Mouse (Mus musculus): ENCODE measurements around the gene Zfp74. TPM values are rescaled to one million over a fixed set of nuclear protein-coding genes. Genes with fewer than 3 reads are reported as not detected.
"Not testable (repeated sequence)": the region's sequence is repeated elsewhere in the genome, so short reads cannot be mapped to it uniquely, and the experiment has no call there.

Zfp74 gene
- polyA plus RNA-seq, 1 experiment, result not detected

GRCm38 (mm10) chr7:29983340-29983689, 29.4 kb upstream of the Zfp74 start:
- under 1% methylated on average over 8 of the region's 8 CpGs for WGBS
- peaks cover 6% of the 10 kb centered on the region for H3K4me1 ChIP-seq (ENCODE audit: control insufficient read depth, insufficient read depth, low read length)
- TF ChIP-seq POLR2A (IDR thresholded peaks at IDR 0.05; ENCODE audit: insufficient read depth, low read depth, low read length) (no peak), CTCF (IDR thresholded peaks at IDR 0.05; ENCODE audit: insufficient read depth, low read depth, low read length) (no peak)
- peak overlapping the region; percentile 59 for H3K27ac ChIP-seq (ENCODE audit: insufficient read depth, low read depth, low read length)
- peak overlapping the region; percentile 85 for H3K4me3 ChIP-seq (ENCODE audit: insufficient read depth, low read depth, low read length)

DNA sequence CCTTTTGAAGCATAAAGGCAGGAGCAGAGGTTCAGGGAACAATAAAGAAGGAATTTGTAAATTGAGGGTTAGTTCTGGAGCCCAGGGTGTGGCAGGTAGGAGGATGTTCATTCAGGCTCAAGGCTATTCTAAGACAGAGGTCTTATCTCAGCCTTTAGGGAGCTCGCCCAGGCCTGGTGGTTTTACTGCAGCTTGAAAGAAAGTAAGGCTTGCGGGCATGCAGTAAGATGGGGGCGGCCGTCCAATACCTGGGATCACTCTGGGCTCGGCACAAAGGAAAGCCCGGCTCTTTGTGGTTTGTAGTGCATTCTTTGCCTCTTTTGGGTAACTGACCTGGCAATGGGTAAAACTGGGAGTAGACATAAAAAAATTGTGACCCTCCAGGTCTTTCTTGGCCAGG, 29.0 kb upstream of the Zfp74 start:
- Histone ChIP-seq H3K4me1 (ENCODE audit: control insufficient read depth, insufficient read depth, low read length) (peaks cover 6% of the 10 kb centered on the region), H3K4me3 (ENCODE audit: insufficient read depth, low read depth, low read length) (peak overlapping the region; percentile 85), H3K27ac (ENCODE audit: insufficient read depth, low read depth, low read length) (no peak overlapping the region)
- TF ChIP-seq CTCF (IDR thresholded peaks at IDR 0.05; ENCODE audit: insufficient read depth, low read depth, low read length) (no peak), POLR2A (IDR thresholded peaks at IDR 0.05; ENCODE audit: insufficient read depth, low read depth, low read length) (no peak)
- 21% methylated on average over 6 of the region's 6 CpGs for WGBS

GRCm38 (mm10) chr7:29982341-29982740, 28.5 kb upstream of the Zfp74 start:
- TF ChIP-seq CTCF (IDR thresholded peaks at IDR 0.05; ENCODE audit: insufficient read depth, low read depth, low read length), result no peak
- no peak for TF ChIP-seq POLR2A (IDR thresholded peaks at IDR 0.05; ENCODE audit: insufficient read depth, low read depth, low read length)
- Histone ChIP-seq H3K27ac (ENCODE audit: insufficient read depth, low read depth, low read length) (no peak overlapping the region), H3K4me1 (ENCODE audit: control insufficient read depth, insufficient read depth, low read length) (peaks cover 3% of the 10 kb centered on the region), H3K4me3 (ENCODE audit: insufficient read depth, low read depth, low read length) (no peak overlapping the region)
- WGBS, result 72% methylated on average over 4 of the region's 4 CpGs

- TF ChIP-seq CTCF (IDR thresholded peaks at IDR 0.05; ENCODE audit: insufficient read depth, low read depth, low read length), result no peak
- TF ChIP-seq POLR2A (IDR thresholded peaks at IDR 0.05; ENCODE audit: insufficient read depth, low read depth, low read length), result no peak
- H3K27ac ChIP-seq (ENCODE audit: insufficient read depth, low read depth, low read length), result no peak overlapping the region
- H3K4me3 ChIP-seq (ENCODE audit: insufficient read depth, low read depth, low read length), result no peak overlapping the region
- 95% methylated on average over 3 of the region's 3 CpGs for WGBS
- H3K4me1 ChIP-seq (ENCODE audit: control insufficient read depth, insufficient read depth, low read length), result peaks cover 3% of the 10 kb centered on the region
Measured at GRCm38 (mm10) chr7:29981860-29982259, 28.0 kb upstream of the Zfp74 start.

- Histone ChIP-seq H3K4me3 (ENCODE audit: insufficient read depth, low read depth, low read length) (no peak overlapping the region), H3K27ac (ENCODE audit: insufficient read depth, low read depth, low read length) (no peak overlapping the region), H3K4me1 (ENCODE audit: control insufficient read depth, insufficient read depth, low read length) (peaks cover 3% of the 10 kb centered on the region)
- 51% methylated on average over 5 of the region's 5 CpGs for WGBS
- TF ChIP-seq POLR2A (IDR thresholded peaks at IDR 0.05; ENCODE audit: insufficient read depth, low read depth, low read length), result no peak
- no peak for TF ChIP-seq CTCF (IDR thresholded peaks at IDR 0.05; ENCODE audit: insufficient read depth, low read depth, low read length)
Measured at GRCm38 (mm10) chr7:29981455-29981854, 27.6 kb upstream of the Zfp74 start.

DNA sequence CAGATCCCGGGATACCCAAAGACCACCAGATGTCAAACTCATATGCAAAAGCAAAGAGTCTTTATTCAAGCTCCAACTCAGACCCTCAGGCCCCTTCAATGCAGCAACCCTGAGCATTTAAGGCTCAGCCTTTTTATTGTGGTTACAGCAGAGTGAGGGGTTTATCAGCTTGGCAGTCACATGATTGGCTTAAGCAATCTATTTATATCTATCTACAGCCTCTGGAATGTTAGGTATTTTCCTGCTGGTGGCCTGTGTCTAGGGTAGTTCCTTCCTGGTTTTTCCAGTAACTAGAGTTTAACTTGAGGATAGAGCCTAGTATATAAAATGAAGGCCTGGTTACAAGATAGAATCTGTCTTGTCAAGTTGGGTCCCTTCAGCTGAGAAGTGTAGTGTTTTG, 26.9 kb upstream of the Zfp74 start:
- 97% methylated on average over 1 of the region's 1 CpGs for WGBS
- TF ChIP-seq CTCF (IDR thresholded peaks at IDR 0.05; ENCODE audit: insufficient read depth, low read depth, low read length) (no peak), POLR2A (IDR thresholded peaks at IDR 0.05; ENCODE audit: insufficient read depth, low read depth, low read length) (no peak)
- H3K4me3 ChIP-seq (ENCODE audit: insufficient read depth, low read depth, low read length), result no peak overlapping the region
- no peak overlapping the region for H3K27ac ChIP-seq (ENCODE audit: insufficient read depth, low read depth, low read length)
- H3K4me1 ChIP-seq (ENCODE audit: control insufficient read depth, insufficient read depth, low read length), result peaks cover 3% of the 10 kb centered on the region

GRCm38 (mm10) chr7:29970686-29971085, 16.8 kb upstream of the Zfp74 start:
- Histone ChIP-seq H3K4me1 (ENCODE audit: control insufficient read depth, insufficient read depth, low read length) (no peaks in the 10 kb centered on the region), H3K4me3 (ENCODE audit: insufficient read depth, low read depth, low read length) (no peak overlapping the region), H3K27ac (ENCODE audit: insufficient read depth, low read depth, low read length) (no peak overlapping the region)
- TF ChIP-seq CTCF (IDR thresholded peaks at IDR 0.05; ENCODE audit: insufficient read depth, low read depth, low read length), result no peak
- no peak for TF ChIP-seq POLR2A (IDR thresholded peaks at IDR 0.05; ENCODE audit: insufficient read depth, low read depth, low read length)
- 89% methylated on average over 9 of the region's 9 CpGs for WGBS

DNA sequence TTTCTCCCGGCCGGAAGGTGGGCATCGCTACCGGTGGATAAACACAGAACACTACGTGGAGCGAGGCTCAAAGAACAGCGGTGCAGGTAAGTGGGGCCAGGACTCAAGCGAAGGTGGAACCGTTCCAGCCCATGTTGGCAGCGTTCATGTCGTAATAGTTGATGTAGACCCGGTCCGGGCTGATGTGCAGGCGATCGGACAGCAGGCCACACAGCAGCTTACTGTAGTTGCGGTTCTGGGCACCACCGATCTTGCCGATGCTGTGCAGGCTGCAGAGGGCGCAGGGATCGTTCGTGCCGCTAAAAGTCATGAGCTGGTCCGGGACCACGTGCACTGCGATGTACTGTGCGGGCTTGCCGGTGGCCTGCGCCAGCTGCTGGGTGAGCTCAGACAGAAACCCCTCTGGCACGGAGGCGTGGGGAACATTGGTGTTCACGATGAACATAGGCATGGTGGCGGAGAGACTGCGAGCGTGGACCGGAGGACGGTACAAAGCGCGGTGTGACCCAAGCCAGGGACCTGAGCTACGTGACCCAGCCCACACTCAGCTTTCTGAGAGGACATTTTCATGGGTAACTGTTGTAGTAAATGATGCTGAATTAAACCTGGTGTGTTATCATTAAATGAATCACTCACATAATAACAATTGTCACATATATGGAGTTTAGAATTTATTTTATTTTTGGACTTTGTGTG, 11.4 kb upstream of the Zfp74 start:
- H3K4me3 ChIP-seq (ENCODE audit: insufficient read depth, low read depth, low read length); H3K27ac ChIP-seq (ENCODE audit: insufficient read depth, low read depth, low read length); H3K4me1 ChIP-seq (ENCODE audit: control insufficient read depth, insufficient read depth, low read length): not testable (repeated sequence)
- 52% methylated on average over 39 of the region's 39 CpGs for WGBS

DNA sequence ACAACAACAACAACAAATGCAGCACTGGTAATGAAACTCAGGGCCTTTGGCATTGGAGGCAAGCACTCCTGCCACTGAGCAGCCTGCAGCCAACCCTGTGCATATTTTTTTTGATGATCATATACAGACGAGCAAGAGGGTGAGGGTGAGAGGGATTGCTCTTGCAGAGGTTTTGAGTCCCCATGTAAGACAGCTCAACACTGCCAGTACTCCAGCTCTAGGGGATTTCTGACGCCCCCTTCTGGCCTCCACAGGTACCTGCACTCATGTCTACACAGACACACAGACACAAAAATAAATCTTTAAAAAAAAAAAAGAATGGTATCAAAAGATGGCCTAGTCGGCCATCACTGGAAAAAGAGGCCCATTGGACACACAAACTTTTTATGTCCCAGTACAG, 5.1 kb upstream of the Zfp74 start:
- no peak overlapping the region for H3K27ac ChIP-seq (ENCODE audit: insufficient read depth, low read depth, low read length)
- WGBS, result 70% methylated on average over 3 of the region's 3 CpGs
- H3K4me1 ChIP-seq (ENCODE audit: control insufficient read depth, insufficient read depth, low read length), result no peaks in the 10 kb centered on the region
- no peak overlapping the region for H3K4me3 ChIP-seq (ENCODE audit: insufficient read depth, low read depth, low read length)
- TF ChIP-seq CTCF (IDR thresholded peaks at IDR 0.05; ENCODE audit: insufficient read depth, low read depth, low read length), result no peak
- TF ChIP-seq POLR2A (IDR thresholded peaks at IDR 0.05; ENCODE audit: insufficient read depth, low read depth, low read length), result no peak
